Mouse (Mus musculus) lung, embryonic 16.5 days (tissue): ENCODE results near the gene Zmiz2. TPM values are rescaled to one million over a fixed set of nuclear protein-coding genes. Genes with fewer than 3 reads are reported as not detected.

Experiments used
- ATAC-seq: fragments of 200-750 bp; cut with Nextera tagmentation; 2 replicates; pipeline ENCODE4 v1.8.0; 2017; ENCODE audit warnings: low read depth, mild to moderate bottlenecking, moderate library complexity
- H3K27ac ChIP-seq: fragments of 300-500 bp; sonication (generic); 2 replicates; pipeline ENCODE4 v1.5.1; 2014; ENCODE audit warnings: mild to moderate bottlenecking, control low read depth, low read length
- H3K27me3 ChIP-seq: fragments of 300-500 bp; sonication (generic); 2 replicates; pipeline ENCODE4 v1.6.1; 2014; ENCODE audit warnings: low read depth, low read length, mixed read lengths; ENCODE audit not compliant: control insufficient read depth, insufficient read depth
- H3K36me3 ChIP-seq: fragments of 300-500 bp; sonication (generic); 2 replicates; pipeline ENCODE4 v1.6.1; 2014; ENCODE audit warnings: low read length; ENCODE audit not compliant: control insufficient read depth, insufficient read depth
- H3K4me1 ChIP-seq: fragments of 300-500 bp; sonication (generic); replicated peaks from 2 replicates; pipeline ENCODE4 v1.6.1; 2014; ENCODE audit warnings: low read length, mixed read lengths; ENCODE audit not compliant: control insufficient read depth, insufficient read depth
- H3K4me2 ChIP-seq: fragments of 300-500 bp; sonication (generic); 2 replicates; pipeline ENCODE4 v1.6.1; 2014; ENCODE audit warnings: low read depth, low read length, control low read depth
- H3K4me3 ChIP-seq: fragments of 300-500 bp; sonication (generic); 2 replicates; pipeline ENCODE4 v1.5.1; 2014; ENCODE audit warnings: mild to moderate bottlenecking, low read length, control low read depth
- H3K9ac ChIP-seq: fragments of 300-500 bp; sonication (generic); 2 replicates; pipeline ENCODE4 v1.6.1; 2014; ENCODE audit warnings: low read length, control low read depth
- H3K9me3 ChIP-seq: fragments of 300-500 bp; sonication (generic); 2 replicates; pipeline ENCODE4 v1.6.1; 2016; ENCODE audit warnings: low read length; ENCODE audit not compliant: control insufficient read depth
- WGBS: fragments of 180-500 bp; shearing (Covaris S2); extraction: QIAGEN DNeasy Blood & Tissue Kit; methylation state at CpG from one replicate; pipeline ENCODE4 v1.1.7; 2014; 5-methylcytosine and 5-hydroxymethylcytosine counted together
- polyA plus RNA-seq: library from polyadenylated mRNA; unstranded; fragments of >200 nt; fragmentation: Nextera tagmentation; extraction: Ambion mirVana; gene quantifications from 2 replicates; pipeline ENCODE4 v1.2.1, GENCODE M21; 2015

Gene Zmiz2
- polyA plus RNA-seq = 9.3 and 10.9 TPM in 2 replicates

DNA sequence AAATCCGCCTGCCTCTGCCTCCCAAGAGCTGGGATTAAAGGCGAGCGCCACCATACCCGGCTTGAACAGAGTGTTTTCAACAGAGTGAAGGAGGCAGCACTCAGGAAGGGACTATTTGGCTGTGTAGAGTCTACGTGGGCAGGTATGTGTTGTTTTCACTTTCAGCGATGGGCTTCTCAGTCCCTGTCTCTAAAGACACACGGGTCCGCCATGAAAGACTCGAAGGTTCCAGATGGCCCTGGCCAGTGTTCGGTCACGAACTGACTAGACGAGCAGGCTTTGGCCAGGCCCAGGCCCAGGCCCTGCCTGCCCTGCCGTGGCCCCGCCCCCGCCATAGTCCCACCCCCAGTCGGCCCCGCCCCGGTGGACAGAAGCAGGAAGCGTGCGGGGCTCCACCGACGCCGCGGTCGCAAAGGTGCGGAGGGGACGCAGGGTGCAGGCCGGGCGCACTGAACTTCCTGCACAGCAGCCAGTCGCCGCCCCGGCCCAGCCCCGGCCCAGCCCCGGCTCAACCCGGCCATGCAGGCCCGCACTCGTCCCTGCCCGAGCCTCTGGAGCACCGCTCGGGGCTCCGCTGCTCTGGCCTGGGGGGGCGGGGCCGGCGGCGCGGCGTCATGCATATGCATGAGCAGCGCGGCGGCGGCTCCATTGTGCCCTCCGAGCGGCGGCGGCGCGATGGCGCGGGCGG lies at the start of gene Zmiz2:
Zmiz2 (plus strand) TSS at position 349 of the 688 bp plus-strand sequence.
- H3K9me3 ChIP-seq = no peaks in the 10 kb centered on the region
- no peaks in the 10 kb centered on the region for H3K27me3 ChIP-seq
- H3K4me2 ChIP-seq = peak within 1 kb of the TSS; percentile 78
- no peaks in the 10 kb centered on the region for H3K36me3 ChIP-seq
- peak within 1 kb of the TSS; percentile 93 for H3K9ac ChIP-seq
- peak within 1 kb of the TSS; percentile 98 for H3K27ac ChIP-seq
- ATAC-seq = peak; percentile 99
- peaks cover 10% of the 10 kb centered on the region for H3K4me1 ChIP-seq
- 7% methylated on average over 54 of the region's 60 CpGs for WGBS
- peak within 1 kb of the TSS; percentile 91 for H3K4me3 ChIP-seq

DNA sequence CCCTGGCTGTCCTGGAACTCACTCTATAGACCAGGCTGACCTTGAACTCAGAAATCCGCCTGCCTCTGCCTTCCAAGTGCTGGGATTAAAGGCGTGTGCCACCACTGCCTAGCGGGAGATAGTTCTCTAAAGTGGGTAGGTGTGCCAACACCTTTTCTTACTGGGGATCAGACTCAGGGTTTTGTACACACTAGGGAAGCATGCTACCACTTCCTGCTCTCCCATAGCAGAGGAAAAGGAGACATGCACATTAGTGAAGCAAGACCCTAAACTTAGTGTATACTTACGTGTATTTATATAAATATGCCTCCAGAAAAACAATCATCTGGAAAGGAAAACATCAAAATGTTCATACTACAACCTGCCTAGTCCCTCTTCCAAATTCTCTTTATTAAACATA lies 42.9 kb upstream of the Zmiz2 start:
- no peaks in the 10 kb centered on the region for H3K27me3 ChIP-seq
- no peak overlapping the region for H3K9ac ChIP-seq
- 93% methylated on average over 4 of the region's 4 CpGs for WGBS
- H3K36me3 ChIP-seq = peaks cover 67% of the 10 kb centered on the region
- no peak overlapping the region for H3K27ac ChIP-seq
- no peak overlapping the region for H3K4me2 ChIP-seq
- H3K4me3 ChIP-seq = no peak overlapping the region
- no peak for ATAC-seq
- no peaks in the 10 kb centered on the region for H3K4me1 ChIP-seq
- no peaks in the 10 kb centered on the region for H3K9me3 ChIP-seq

DNA sequence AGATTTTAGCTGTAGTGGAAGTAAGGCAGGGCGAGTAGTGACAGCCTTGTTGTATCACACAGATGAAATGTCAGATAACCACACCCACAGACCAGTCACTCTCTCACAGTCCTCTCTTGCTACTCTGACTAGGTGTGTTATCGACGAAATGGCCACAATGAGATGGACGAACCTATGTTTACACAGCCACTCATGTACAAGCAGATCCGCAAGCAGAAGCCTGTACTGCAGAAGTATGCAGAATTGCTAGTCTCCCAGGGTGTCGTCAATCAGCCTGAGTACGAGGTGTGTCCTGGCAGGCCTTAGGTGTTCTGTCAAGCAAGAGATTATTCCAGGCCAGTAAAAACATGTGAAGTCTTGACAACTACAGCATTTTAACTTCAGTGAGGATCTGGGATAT lies 41.9 kb upstream of the Zmiz2 start:
- no peak for ATAC-seq
- no peak overlapping the region for H3K4me3 ChIP-seq
- H3K9me3 ChIP-seq = no peaks in the 10 kb centered on the region
- no peaks in the 10 kb centered on the region for H3K4me1 ChIP-seq
- no peak overlapping the region for H3K27ac ChIP-seq
- H3K27me3 ChIP-seq = no peaks in the 10 kb centered on the region
- no peak overlapping the region for H3K9ac ChIP-seq
- WGBS = 73% methylated on average over 7 of the region's 7 CpGs
- peaks cover 62% of the 10 kb centered on the region for H3K36me3 ChIP-seq
- H3K4me2 ChIP-seq = no peak overlapping the region

DNA sequence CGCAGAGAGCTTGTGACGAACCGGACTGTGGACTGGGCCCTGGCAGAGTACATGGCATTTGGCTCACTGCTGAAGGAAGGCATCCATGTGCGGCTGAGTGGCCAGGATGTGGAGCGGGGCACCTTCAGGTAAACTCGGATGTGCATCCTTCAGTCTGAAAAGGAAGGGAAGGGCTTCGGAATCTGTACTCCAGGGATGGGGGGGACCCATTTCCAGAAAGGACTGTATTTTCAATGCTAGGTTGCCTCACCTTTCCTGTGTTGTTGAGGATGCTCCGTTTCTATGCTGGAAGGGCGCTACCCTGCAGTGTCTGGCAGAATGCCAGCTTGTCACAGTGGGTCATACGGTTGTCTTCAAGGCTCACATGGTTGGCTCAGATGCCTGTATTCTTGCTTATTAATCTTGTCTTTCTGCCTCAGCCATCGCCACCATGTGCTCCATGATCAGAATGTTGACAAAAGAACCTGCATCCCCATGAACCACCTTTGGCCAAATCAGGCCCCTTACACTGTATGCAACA lies 40.1 kb upstream of the Zmiz2 start:
- no peak for ATAC-seq
- Histone ChIP-seq H3K4me3 (no peak overlapping the region), H3K4me2 (no peak overlapping the region), H3K9me3 (no peaks in the 10 kb centered on the region), H3K27ac (no peak overlapping the region), H3K27me3 (no peaks in the 10 kb centered on the region), H3K9ac (no peak overlapping the region), H3K36me3 (peaks cover 58% of the 10 kb centered on the region), H3K4me1 (no peaks in the 10 kb centered on the region)
- WGBS = 84% methylated on average over 11 of the region's 11 CpGs

DNA sequence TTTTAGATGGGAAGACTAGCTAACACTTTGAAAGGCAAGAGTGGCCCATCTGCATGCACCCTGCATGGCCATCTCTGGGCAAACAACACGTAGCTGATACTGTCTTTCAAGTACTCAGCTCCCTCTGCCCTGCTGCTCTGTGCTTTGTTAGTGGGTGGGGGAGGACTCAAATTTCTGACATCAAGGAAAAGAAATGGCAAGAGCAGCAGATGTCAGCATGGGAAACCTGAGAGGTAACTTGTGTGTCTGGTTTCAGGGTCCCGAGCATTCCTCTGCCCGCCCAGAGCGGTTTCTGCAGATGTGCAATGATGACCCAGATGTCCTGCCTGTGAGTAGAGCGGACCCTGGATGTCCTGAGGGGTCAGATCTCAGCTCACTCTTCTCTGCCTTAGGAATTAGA lies 39.3 kb upstream of the Zmiz2 start:
- no peak overlapping the region for H3K4me2 ChIP-seq
- H3K27ac ChIP-seq = no peak overlapping the region
- no peak overlapping the region for H3K4me3 ChIP-seq
- ATAC-seq = no peak
- no peaks in the 10 kb centered on the region for H3K4me1 ChIP-seq
- H3K9ac ChIP-seq = no peak overlapping the region
- 94% methylated on average over 5 of the region's 5 CpGs for WGBS
- H3K36me3 ChIP-seq = peaks cover 53% of the 10 kb centered on the region
- no peaks in the 10 kb centered on the region for H3K27me3 ChIP-seq
- H3K9me3 ChIP-seq = no peaks in the 10 kb centered on the region

DNA sequence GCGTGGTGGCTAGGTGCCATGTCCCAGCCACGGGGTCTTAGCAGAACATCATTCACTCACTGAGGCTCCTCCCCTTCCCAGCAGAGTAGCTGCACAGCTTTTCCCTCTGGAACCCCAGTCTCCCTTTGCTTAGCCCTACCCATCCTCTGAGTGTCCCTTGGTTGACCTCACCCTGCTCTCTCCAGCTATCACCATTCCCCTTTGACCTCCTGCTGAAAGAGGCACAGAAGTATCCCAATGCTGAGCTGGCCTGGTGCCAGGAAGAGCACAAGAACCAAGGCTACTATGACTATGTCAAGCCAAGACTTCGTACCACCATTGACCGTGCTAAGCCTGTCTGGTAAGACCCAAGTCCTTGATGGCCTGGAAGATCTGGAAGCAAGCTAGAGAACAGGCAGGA lies 33.8 kb upstream of the Zmiz2 start:
- 76% methylated on average over 4 of the region's 4 CpGs for WGBS
- H3K27me3 ChIP-seq = no peaks in the 10 kb centered on the region
- peaks cover 43% of the 10 kb centered on the region for H3K36me3 ChIP-seq
- H3K9me3 ChIP-seq = no peaks in the 10 kb centered on the region
- ATAC-seq = no peak
- H3K4me3 ChIP-seq = no peak overlapping the region
- no peak overlapping the region for H3K27ac ChIP-seq
- no peak overlapping the region for H3K9ac ChIP-seq
- H3K4me2 ChIP-seq = no peak overlapping the region
- no peaks in the 10 kb centered on the region for H3K4me1 ChIP-seq

DNA sequence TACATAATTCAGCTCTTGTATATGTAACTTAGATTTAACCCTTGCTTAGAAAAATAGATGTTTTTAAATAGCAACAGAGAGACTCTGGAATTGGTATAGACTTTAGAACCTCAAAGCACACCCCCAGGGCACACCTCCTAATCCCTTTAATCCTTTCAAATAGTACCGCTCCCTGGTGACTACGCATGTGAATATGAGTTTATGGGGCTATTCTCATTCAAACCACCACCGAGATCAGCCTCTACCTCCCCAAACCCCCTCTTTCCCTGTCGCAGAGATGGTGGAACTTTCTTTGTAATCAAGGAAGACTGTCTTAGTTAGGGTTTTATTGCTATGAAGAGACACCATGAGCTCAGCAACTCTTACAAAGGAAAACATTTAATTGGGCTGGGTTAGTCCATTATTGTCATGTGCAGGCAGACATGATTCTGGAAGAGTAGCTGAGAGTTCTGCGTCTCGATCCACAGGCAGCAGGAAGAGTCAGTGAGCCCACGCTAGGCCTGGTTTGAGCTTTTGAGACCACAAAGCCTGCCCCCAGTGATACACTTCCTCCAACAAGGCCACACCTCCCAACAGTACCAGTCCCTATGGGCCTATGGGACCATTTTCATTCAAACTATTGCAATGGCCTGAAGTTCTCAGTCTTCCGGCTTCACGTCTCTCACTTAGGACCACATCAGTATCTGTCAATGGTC lies 24.1 kb upstream of the Zmiz2 start:
- Histone ChIP-seq H3K27ac (no peak overlapping the region), H3K36me3 (no peaks in the 10 kb centered on the region), H3K4me2 (no peak overlapping the region), H3K27me3 (no peaks in the 10 kb centered on the region), H3K4me3 (no peak overlapping the region), H3K9ac (no peak overlapping the region), H3K4me1 (no peaks in the 10 kb centered on the region), H3K9me3 (no peaks in the 10 kb centered on the region)
- 91% methylated on average over 9 of the region's 9 CpGs for WGBS
- no peak for ATAC-seq

DNA sequence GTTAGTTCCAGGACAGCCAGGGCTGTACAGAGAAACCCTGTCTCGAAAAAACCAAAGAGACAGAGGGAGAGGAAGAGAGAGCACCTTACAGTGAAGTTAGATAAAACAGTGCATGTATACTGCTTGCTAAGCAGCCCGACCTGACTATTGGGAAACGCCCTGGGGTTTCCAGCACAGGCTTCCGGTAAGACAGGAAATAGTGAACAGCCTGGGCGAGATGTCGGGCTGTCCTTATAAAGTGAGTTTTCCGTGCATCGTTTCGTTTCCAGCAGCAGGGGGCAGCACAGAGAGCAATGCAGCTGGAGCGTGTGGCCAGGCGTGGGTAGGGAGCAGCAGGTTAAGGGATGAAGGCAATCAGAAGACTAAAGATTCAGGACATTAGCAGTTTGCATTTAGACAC lies 23.0 kb upstream of the Zmiz2 start:
- no peaks in the 10 kb centered on the region for H3K36me3 ChIP-seq
- H3K9me3 ChIP-seq = no peaks in the 10 kb centered on the region
- no peaks in the 10 kb centered on the region for H3K4me1 ChIP-seq
- H3K4me2 ChIP-seq = no peak overlapping the region
- no peak overlapping the region for H3K27ac ChIP-seq
- H3K9ac ChIP-seq = no peak overlapping the region
- peak; percentile 83 for ATAC-seq
- 13% methylated on average over 11 of the region's 11 CpGs for WGBS
- H3K27me3 ChIP-seq = no peaks in the 10 kb centered on the region
- H3K4me3 ChIP-seq = no peak overlapping the region

DNA sequence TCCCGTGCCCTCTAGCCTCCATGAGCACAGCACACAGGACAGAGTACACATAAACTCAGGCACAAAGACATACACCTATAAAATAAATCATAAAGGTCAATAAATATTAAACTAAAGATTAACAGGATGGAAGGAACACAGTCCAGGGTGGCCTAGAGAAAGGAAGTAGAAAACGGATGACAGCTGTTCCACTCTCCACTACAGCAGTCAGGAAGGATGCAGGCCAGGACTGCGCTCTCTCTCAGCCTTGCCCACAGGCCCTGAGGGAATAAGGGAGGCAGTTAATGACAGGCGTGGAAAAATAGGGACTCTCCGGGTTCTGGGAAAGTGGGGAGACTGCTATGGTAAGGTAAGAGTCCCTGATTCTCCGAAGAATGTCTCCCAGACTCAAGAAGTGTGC lies 22.4 kb upstream of the Zmiz2 start:
- Histone ChIP-seq H3K36me3 (no peaks in the 10 kb centered on the region), H3K4me3 (no peak overlapping the region), H3K9me3 (no peaks in the 10 kb centered on the region), H3K9ac (no peak overlapping the region), H3K27ac (no peak overlapping the region), H3K4me2 (no peak overlapping the region), H3K27me3 (no peaks in the 10 kb centered on the region), H3K4me1 (no peaks in the 10 kb centered on the region)
- WGBS = 70% methylated on average over 6 of the region's 6 CpGs
- no peak for ATAC-seq
